Mouse (Mus musculus): Measurements from ENCODE around the gene Ggt1. TPM values are rescaled to one million over a fixed set of nuclear protein-coding genes. Genes with fewer than 3 reads are reported as not detected.

Gene Ggt1
- polyA plus RNA-seq, 1 experiment from 2014 or later: 1.9 TPM

DNA sequence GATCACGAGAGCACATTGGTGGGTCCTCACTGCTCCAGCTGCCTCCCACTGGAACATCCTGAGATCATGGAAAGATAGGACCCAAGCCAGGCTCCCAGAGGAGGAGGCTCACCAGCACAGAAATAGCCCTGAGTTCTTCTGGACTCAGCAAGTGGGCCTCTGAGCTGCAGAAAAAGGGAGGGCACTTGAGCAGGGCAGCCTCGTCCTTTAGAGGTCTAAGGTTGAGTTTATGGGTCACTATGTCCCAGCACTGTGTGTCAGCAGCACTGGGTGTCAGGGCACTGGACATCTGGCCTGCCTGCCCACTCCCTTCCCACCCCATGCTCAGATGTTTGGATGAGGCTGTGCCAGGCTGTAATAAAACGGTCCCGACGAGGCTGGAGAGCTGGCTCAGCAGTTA is 26.9 kb downstream of the Ggt1 start:
- TF ChIP-seq CTCF (IDR thresholded peaks at IDR 0.05; ENCODE audit: low read depth): no peak
- peak overlapping the region; percentile 8; the same call in 1 of the 2 replicates for H3K27ac ChIP-seq (ENCODE audit: low read depth)
- H3K4me1 ChIP-seq (ENCODE audit: insufficient read depth): peaks cover 10% of the 10 kb centered on the region; the same call in 1 of the 2 replicates
- no peaks in the 10 kb centered on the region for H3K9me3 ChIP-seq (ENCODE audit: low read depth, low read length)
- ATAC-seq (ENCODE audit: insufficient read depth) (no peak; the same call in 1 of the 2 replicates), DNase-seq (no peak)
- H3K4me2 ChIP-seq: no peak overlapping the region
- H3K9ac ChIP-seq: no peak overlapping the region
- H3K36me3 ChIP-seq (ENCODE audit: insufficient read depth): no peaks in the 10 kb centered on the region
- 35% methylated on average over 5 of the region's 5 CpGs for WGBS
- no peak overlapping the region for H3K4me3 ChIP-seq (ENCODE audit: low read depth, low read length)
- H3K27me3 ChIP-seq (ENCODE audit: insufficient read depth, low read length): peaks cover 7% of the 10 kb centered on the region; the same call in 1 of the 2 replicates

DNA sequence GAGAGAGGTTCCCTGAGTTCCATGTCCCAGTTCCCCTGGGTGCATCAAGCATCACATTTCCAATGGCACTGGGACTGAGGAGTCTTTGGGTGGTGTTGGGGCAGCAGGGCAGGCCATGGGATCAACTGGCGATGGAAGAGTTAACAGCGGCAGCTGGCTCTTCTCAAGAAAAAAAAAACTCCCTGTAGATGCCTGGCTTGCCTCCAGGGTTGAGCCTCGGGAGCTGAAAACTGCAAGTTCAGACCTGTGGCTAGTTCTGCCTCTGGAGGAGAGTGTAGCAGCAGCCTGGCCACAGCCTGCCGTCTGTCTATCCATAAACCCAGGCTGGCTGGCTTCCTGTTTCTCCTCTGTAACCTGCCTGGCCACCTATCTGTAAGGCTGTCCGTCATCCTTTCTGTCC is 27.7 kb downstream of the Ggt1 start, which contains the start of gene Ggt5:
TSS of gene Ggt5 (plus strand) at position 212 of the 400 bp plus-strand sequence.
- H3K27me3 ChIP-seq (ENCODE audit: insufficient read depth, low read length): peaks cover 7% of the 10 kb centered on the region; the same call in 1 of the 2 replicates
- 8% methylated on average over 5 of the region's 5 CpGs for WGBS
- H3K4me3 ChIP-seq (ENCODE audit: low read depth, low read length): peak within 1 kb of the TSS; percentile 8; the same call in 1 of the 2 replicates
- ATAC-seq (ENCODE audit: insufficient read depth) (peak; percentile 66), DNase-seq (peak; percentile 93)
- peak; percentile 22; the same call in 1 of the 2 replicates for TF ChIP-seq CTCF (IDR thresholded peaks at IDR 0.05; ENCODE audit: low read depth)
- H3K36me3 ChIP-seq (ENCODE audit: insufficient read depth): no peaks in the 10 kb centered on the region
- H3K4me1 ChIP-seq (ENCODE audit: insufficient read depth): peaks cover 10% of the 10 kb centered on the region; the same call in 1 of the 2 replicates
- H3K4me2 ChIP-seq: peak within 1 kb of the TSS; percentile 48
- peak within 1 kb of the TSS; percentile 38 for H3K9ac ChIP-seq
- H3K9me3 ChIP-seq (ENCODE audit: low read depth, low read length): no peaks in the 10 kb centered on the region
- H3K27ac ChIP-seq (ENCODE audit: low read depth): peak within 1 kb of the TSS; percentile 54; the same call in 1 of the 2 replicates

GRCm38 (mm10) chr10:75589651-75590050 is 28.2 kb downstream of the Ggt1 start:
- peak overlapping the region; percentile 8; the same call in 1 of the 2 replicates for H3K4me3 ChIP-seq (ENCODE audit: low read depth, low read length)
- H3K4me2 ChIP-seq: peak overlapping the region; percentile 48
- no peaks in the 10 kb centered on the region for H3K36me3 ChIP-seq (ENCODE audit: insufficient read depth)
- TF ChIP-seq CTCF (IDR thresholded peaks at IDR 0.05; ENCODE audit: low read depth): no peak
- peaks cover 10% of the 10 kb centered on the region; the same call in 1 of the 2 replicates for H3K4me1 ChIP-seq (ENCODE audit: insufficient read depth)
- no peaks in the 10 kb centered on the region for H3K9me3 ChIP-seq (ENCODE audit: low read depth, low read length)
- 44% methylated on average over 16 of the region's 16 CpGs for WGBS
- ATAC-seq (ENCODE audit: insufficient read depth) (peak; percentile 16; the same call in 1 of the 2 replicates), DNase-seq (peak; percentile 29)
- H3K27ac ChIP-seq (ENCODE audit: low read depth): peak overlapping the region; percentile 54; the same call in 1 of the 2 replicates
- peaks cover 7% of the 10 kb centered on the region; the same call in 1 of the 2 replicates for H3K27me3 ChIP-seq (ENCODE audit: insufficient read depth, low read length)
- H3K9ac ChIP-seq: peak overlapping the region; percentile 38

GRCm38 (mm10) chr10:75591211-75591894 is 29.9 kb downstream of the Ggt1 start:
- Histone ChIP-seq H3K27ac (ENCODE audit: low read depth) (no peak overlapping the region; the same call in 1 of the 2 replicates), H3K4me2 (no peak overlapping the region), H3K27me3 (ENCODE audit: insufficient read depth, low read length) (no peaks in the 10 kb centered on the region), H3K9me3 (ENCODE audit: low read depth, low read length) (no peaks in the 10 kb centered on the region), H3K9ac (no peak overlapping the region), H3K4me3 (ENCODE audit: low read depth, low read length) (no peak overlapping the region), H3K4me1 (ENCODE audit: insufficient read depth) (peaks cover 13% of the 10 kb centered on the region; the same call in 1 of the 2 replicates), H3K36me3 (ENCODE audit: insufficient read depth) (no peaks in the 10 kb centered on the region)
- WGBS: 71% methylated on average over 12 of the region's 12 CpGs
- DNase-seq: peak; percentile 63
- TF ChIP-seq CTCF (IDR thresholded peaks at IDR 0.05; ENCODE audit: low read depth): no peak; the same call in 1 of the 2 replicates
- ATAC-seq (ENCODE audit: insufficient read depth): no peak

DNA sequence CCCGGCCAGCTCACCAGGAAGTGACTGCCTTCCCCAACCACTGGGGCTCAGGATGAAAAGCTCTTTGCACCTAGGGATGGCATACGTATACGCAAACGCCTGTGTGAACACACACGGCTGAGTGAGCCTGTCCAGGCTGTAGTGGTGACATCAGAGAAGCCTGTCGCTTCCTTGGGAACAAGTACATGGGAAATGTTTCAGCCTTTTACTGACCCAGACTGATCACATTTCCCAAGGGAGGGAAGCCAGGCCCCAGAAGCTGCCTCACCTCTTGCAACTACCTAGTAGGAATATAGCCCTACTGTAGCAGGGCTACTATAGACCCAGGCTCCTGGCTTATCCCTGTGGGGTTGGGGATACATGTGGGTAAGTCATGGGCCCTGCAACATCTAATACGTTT is 31.2 kb downstream of the Ggt1 start:
- peaks cover 13% of the 10 kb centered on the region; the same call in 1 of the 2 replicates for H3K4me1 ChIP-seq (ENCODE audit: insufficient read depth)
- ATAC-seq (ENCODE audit: insufficient read depth) (no peak), DNase-seq (no peak)
- H3K36me3 ChIP-seq (ENCODE audit: insufficient read depth): no peaks in the 10 kb centered on the region
- no peaks in the 10 kb centered on the region; the same call in 1 of the 2 replicates for H3K9me3 ChIP-seq (ENCODE audit: low read depth, low read length)
- TF ChIP-seq CTCF (IDR thresholded peaks at IDR 0.05; ENCODE audit: low read depth): no peak
- no peak overlapping the region for H3K27ac ChIP-seq (ENCODE audit: low read depth)
- H3K4me3 ChIP-seq (ENCODE audit: low read depth, low read length): no peak overlapping the region
- H3K27me3 ChIP-seq (ENCODE audit: insufficient read depth, low read length): no peaks in the 10 kb centered on the region
- H3K9ac ChIP-seq: no peak overlapping the region
- WGBS: 57% methylated on average over 7 of the region's 7 CpGs
- H3K4me2 ChIP-seq: no peak overlapping the region

GRCm38 (mm10) chr10:75595981-75596380 is 34.6 kb downstream of the Ggt1 start:
- Histone ChIP-seq H3K4me2 (no peak overlapping the region), H3K9ac (no peak overlapping the region), H3K4me1 (ENCODE audit: insufficient read depth) (0 out of 2 replicates have a peak, but pooled peaks cover 9% of the 10 kb centered on the region), H3K4me3 (ENCODE audit: low read depth, low read length) (no peak overlapping the region), H3K27me3 (ENCODE audit: insufficient read depth, low read length) (no peaks in the 10 kb centered on the region), H3K36me3 (ENCODE audit: insufficient read depth) (no peaks in the 10 kb centered on the region), H3K9me3 (ENCODE audit: low read depth, low read length) (no peaks in the 10 kb centered on the region; the same call in 1 of the 2 replicates), H3K27ac (ENCODE audit: low read depth) (no peak overlapping the region)
- DNase-seq: peak; percentile 80
- ATAC-seq (ENCODE audit: insufficient read depth): no peak
- WGBS: 59% methylated on average over 8 of the region's 8 CpGs
- TF ChIP-seq CTCF (IDR thresholded peaks at IDR 0.05; ENCODE audit: low read depth): no peak

- TF ChIP-seq CTCF (IDR thresholded peaks at IDR 0.05; ENCODE audit: low read depth): no peak
- Histone ChIP-seq H3K27ac (ENCODE audit: low read depth) (no peak overlapping the region), H3K9ac (no peak overlapping the region), H3K4me3 (ENCODE audit: low read depth, low read length) (no peak overlapping the region), H3K9me3 (ENCODE audit: low read depth, low read length) (no peaks in the 10 kb centered on the region; the same call in 1 of the 2 replicates), H3K27me3 (ENCODE audit: insufficient read depth, low read length) (no peaks in the 10 kb centered on the region), H3K4me2 (no peak overlapping the region), H3K4me1 (ENCODE audit: insufficient read depth) (0 out of 2 replicates have a peak, but pooled peaks cover 3% of the 10 kb centered on the region), H3K36me3 (ENCODE audit: insufficient read depth) (no peaks in the 10 kb centered on the region)
- 81% methylated on average over 7 of the region's 7 CpGs for WGBS
- ATAC-seq (ENCODE audit: insufficient read depth): no peak
- no peak for DNase-seq
Observed at GRCm38 (mm10) chr10:75600189-75600730, 38.9 kb downstream of the Ggt1 start.

Data from lung, embryonic 14.5 days (tissue).